Mouse (Mus musculus): ENCODE data around the gene Osgep.

- TF ChIP-seq CTCF (IDR thresholded peaks at IDR 0.05; ENCODE audit: low read depth) (no peak), EP300 (IDR thresholded peaks at IDR 0.05; ENCODE audit: low read depth) (no peak)
Measured at GRCm38 (mm10) chr14:50866966-50867365, 57.7 kb downstream of the Osgep start.

Data from heart, postnatal 0 days (tissue).